Mouse (Mus musculus) midbrain, postnatal 0 days (tissue): ENCODE measurements around the gene Hist2h2ab. TPM values are rescaled to one million over a fixed set of nuclear protein-coding genes. Genes with fewer than 3 reads are reported as not detected.

Experiments used
- ATAC-seq: fragments of 200-750 bp; cut with Nextera tagmentation; 2 replicates; pipeline ENCODE4 v1.8.0; 2017; ENCODE audit warnings: moderate number of reproducible peaks, mild to moderate bottlenecking, moderate TSS enrichment, moderate library complexity; ENCODE audit not compliant: low FRiP score
- DNase-seq: peaks from one replicate; pipeline ENCODE4 v3.0.0-alpha.2; 2015; ENCODE audit warnings: low spot score
- H3K27ac ChIP-seq: fragments of 300-500 bp; sonication (generic); 2 replicates; pipeline ENCODE4 v1.5.1; 2014; ENCODE audit warnings: low read depth, mild to moderate bottlenecking, low read length, mixed read lengths
- H3K27me3 ChIP-seq: fragments of 300-500 bp; sonication (generic); 2 replicates; pipeline ENCODE4 v1.6.1; 2014; ENCODE audit warnings: low read length, control low read depth, mixed read lengths; ENCODE audit not compliant: insufficient read depth
- H3K36me3 ChIP-seq: fragments of 300-500 bp; sonication (generic); 2 replicates; pipeline ENCODE4 v1.6.1; 2014; ENCODE audit warnings: low read length, control low read depth, mixed read lengths; ENCODE audit not compliant: insufficient read depth
- H3K4me1 ChIP-seq: fragments of 300-500 bp; sonication (generic); 2 replicates; pipeline ENCODE4 v1.6.1; 2014; ENCODE audit warnings: mild to moderate bottlenecking, control low read depth, antibody characterized with exemption, low read length, mixed read lengths; ENCODE audit not compliant: insufficient read depth
- H3K4me2 ChIP-seq: fragments of 300-500 bp; sonication (generic); 2 replicates; pipeline ENCODE4 v1.6.1; 2014; ENCODE audit warnings: low read depth, mild to moderate bottlenecking, low read length, mixed read lengths; ENCODE audit not compliant: poor library complexity, severe bottlenecking
- H3K4me3 ChIP-seq: fragments of 300-500 bp; sonication (generic); 2 replicates; pipeline ENCODE4 v1.5.1; 2014; ENCODE audit warnings: low read depth, mild to moderate bottlenecking, low read length, moderate library complexity
- H3K9ac ChIP-seq: fragments of 300-500 bp; sonication (generic); replicated peaks from 2 replicates; pipeline ENCODE4 v1.6.1; 2014; ENCODE audit warnings: mild to moderate bottlenecking, low read length, moderate library complexity, mixed read lengths; ENCODE audit not compliant: poor library complexity, severe bottlenecking
- H3K9me3 ChIP-seq: fragments of 300-500 bp; sonication (generic); 2 replicates; pipeline ENCODE4 v1.6.1; 2016; ENCODE audit warnings: low read length, control low read depth
- CTCF ChIP-seq: IDR thresholded peaks from 2 replicates; pipeline ENCODE4 v1.5.1; 2016; ENCODE audit warnings: antibody characterized with exemption, mild to moderate bottlenecking
- WGBS: fragments of 180-500 bp; shearing (Covaris S2); extraction: QIAGEN DNeasy Blood & Tissue Kit; methylation state at CpG from one replicate; pipeline ENCODE4 v1.1.7; 2014; 5-methylcytosine and 5-hydroxymethylcytosine counted together
- polyA plus RNA-seq: library from polyadenylated mRNA; unstranded; fragments of >200 nt; fragmentation: Nextera tagmentation; extraction: Ambion mirVana; gene quantifications from 2 replicates; pipeline ENCODE4 v1.2.1, GENCODE M21; 2015
- total RNA-seq: library from RNA; depleted of rRNA; stranded (reverse); fragments of >200 nt; gene quantifications from 2 replicates; pipeline ENCODE4 v1.2.3, GENCODE M21; 2014

The Hist2h2ab gene
- total and polyA plus RNA-seq, 2 experiments from 2014 or later = 144 TPM; not detected in 1

DNA sequence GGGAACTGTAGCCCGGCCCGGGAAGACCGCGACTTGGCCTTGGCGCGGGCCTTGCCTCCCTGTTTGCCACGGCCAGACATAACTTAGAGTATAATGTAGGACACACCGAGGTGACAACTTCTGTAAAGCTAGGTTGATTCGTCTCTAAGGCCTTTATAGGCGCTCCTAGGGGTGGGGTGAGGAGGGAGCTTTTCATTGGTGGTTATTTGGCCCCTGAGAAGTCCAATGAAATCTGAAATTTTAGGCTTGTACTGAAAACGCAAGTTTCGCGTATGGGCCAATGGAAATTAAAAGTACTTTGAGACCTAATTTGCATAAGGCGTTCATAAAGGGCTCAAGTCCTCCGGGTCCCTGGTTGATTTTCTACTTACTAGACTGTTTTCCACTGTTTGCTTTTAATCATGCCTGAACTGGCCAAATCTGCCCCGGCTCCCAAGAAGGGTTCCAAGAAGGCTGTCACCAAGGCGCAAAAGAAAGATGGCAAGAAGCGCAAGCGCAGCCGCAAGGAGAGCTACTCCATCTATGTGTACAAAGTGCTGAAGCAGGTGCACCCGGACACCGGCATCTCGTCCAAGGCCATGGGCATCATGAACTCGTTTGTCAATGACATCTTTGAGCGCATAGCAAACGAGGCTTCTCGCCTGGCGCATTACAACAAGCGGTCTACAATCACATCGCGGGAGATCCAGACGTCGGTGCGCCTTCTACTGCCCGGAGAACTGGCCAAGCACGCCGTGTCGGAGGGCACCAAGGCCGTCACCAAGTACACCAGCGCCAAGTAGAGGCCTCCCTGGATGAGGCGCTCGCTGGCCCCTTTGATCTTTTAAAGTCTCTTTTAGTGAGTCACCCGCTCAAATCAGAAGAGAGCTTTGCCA, 1.3 kb downstream of the Hist2h2ab start, which contains the start of the genes Hist2h2ac and Hist2h2be:
TSS of gene Hist2h2ac (minus strand) at position 116 of the 875 bp plus-strand sequence.
TSS of gene Hist2h2be (plus strand) at position 355 of the 875 bp plus-strand sequence.
- H3K36me3 ChIP-seq = no peaks in the 10 kb centered on the region
- peak; percentile 1; the same call in 1 of the 2 replicates for TF ChIP-seq CTCF
- peak within 1 kb of the TSS; percentile 91 for H3K27ac ChIP-seq
- peak within 1 kb of the TSS; percentile 51 for H3K4me3 ChIP-seq
- H3K9ac ChIP-seq = peak within 1 kb of the TSS; percentile 61
- under 1% methylated on average over 43 of the region's 43 CpGs for WGBS
- peak within 1 kb of the TSS; percentile 64 for H3K4me2 ChIP-seq
- no peaks in the 10 kb centered on the region for H3K27me3 ChIP-seq
- DNase-seq = peak; percentile 94
- peaks cover 4% of the 10 kb centered on the region; the same call in 1 of the 2 replicates for H3K4me1 ChIP-seq
- H3K9me3 ChIP-seq = no peaks in the 10 kb centered on the region
- peak; percentile 86 for ATAC-seq

DNA sequence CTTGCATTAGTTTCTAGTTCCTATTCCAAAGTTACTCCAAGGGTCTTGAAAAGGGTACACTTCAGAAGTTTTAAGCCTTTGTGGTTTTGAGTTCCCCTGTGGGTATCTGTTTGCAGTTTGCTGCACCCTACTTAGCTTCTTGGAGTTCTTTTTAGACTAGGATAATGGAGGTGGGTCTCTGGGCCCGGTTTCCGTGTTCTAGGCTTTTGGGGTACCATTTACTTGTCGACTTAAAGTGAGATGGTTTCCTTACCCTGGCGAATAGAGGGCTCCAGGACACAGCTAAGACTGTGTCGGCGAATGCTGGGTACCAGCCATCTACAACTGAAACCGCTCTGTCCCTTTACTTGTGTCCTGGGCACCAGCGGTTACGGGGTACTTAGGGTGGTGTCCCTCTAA, 2.0 kb downstream of the Hist2h2ab start:
- Histone ChIP-seq H3K9ac (no peak overlapping the region; the same call in 1 of the 2 replicates), H3K27me3 (no peaks in the 10 kb centered on the region), H3K4me2 (peak overlapping the region; percentile 64), H3K36me3 (no peaks in the 10 kb centered on the region), H3K27ac (peak overlapping the region; percentile 91; the same call in 1 of the 2 replicates), H3K9me3 (no peaks in the 10 kb centered on the region), H3K4me1 (peaks cover 4% of the 10 kb centered on the region; the same call in 1 of the 2 replicates), H3K4me3 (peak overlapping the region; percentile 51)
- 5% methylated on average over 9 of the region's 9 CpGs for WGBS
- TF ChIP-seq CTCF = no peak
- ATAC-seq (no peak), DNase-seq (no peak)

DNA sequence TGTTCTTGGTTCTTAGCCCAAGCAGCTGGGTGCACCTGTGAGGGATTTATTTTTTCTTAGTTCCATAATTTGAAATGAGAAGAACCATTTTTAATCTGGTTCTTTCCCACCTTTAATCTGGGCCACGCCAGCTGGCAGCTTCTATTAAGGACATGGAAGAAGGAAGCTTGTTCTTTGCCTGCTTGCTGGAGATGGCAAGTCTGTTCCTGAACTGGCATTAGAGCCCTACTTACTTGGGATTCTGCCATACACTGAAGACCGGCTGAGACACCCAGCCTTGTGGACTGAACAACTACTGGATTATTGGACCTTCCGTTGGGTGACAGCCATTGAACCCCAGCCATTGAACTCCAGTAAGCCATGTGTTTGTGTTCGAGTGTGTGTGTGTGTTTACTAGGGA, 3.1 kb downstream of the Hist2h2ab start:
- H3K36me3 ChIP-seq = no peaks in the 10 kb centered on the region
- no peak overlapping the region for H3K9ac ChIP-seq
- no peak overlapping the region for H3K4me3 ChIP-seq
- H3K9me3 ChIP-seq = no peaks in the 10 kb centered on the region
- TF ChIP-seq CTCF = no peak
- ATAC-seq (no peak), DNase-seq (no peak)
- 84% methylated on average over 4 of the region's 4 CpGs for WGBS
- no peaks in the 10 kb centered on the region for H3K27me3 ChIP-seq
- peaks cover 4% of the 10 kb centered on the region; the same call in 1 of the 2 replicates for H3K4me1 ChIP-seq
- no peak overlapping the region for H3K27ac ChIP-seq
- H3K4me2 ChIP-seq = peak overlapping the region; percentile 18; the same call in 1 of the 2 replicates

DNA sequence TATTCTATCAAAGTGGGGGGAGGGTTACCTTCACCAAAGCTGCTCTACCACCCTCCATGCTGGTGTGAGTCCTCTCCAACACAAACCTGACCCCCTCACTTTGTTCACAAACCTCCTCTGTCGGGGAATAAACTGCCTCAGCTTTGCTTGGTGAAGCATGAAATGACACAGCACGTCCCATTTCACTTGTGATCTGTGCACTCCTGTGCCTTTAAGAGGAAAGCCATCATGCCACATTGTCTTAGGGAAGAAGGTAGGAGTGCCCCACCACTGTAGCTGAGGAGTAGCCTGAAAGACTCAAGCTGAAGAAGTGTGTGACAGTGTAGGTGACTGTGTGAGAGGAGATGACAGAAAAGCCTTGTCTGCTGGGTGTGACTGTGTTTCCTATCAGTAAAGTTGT, 5.8 kb downstream of the Hist2h2ab start:
- WGBS = 11% methylated on average over 2 of the region's 2 CpGs
- Histone ChIP-seq H3K9ac (no peak overlapping the region), H3K4me1 (peaks cover 4% of the 10 kb centered on the region; the same call in 1 of the 2 replicates), H3K36me3 (no peaks in the 10 kb centered on the region), H3K4me3 (no peak overlapping the region), H3K9me3 (no peaks in the 10 kb centered on the region), H3K27me3 (no peaks in the 10 kb centered on the region), H3K27ac (no peak overlapping the region), H3K4me2 (no peak overlapping the region)
- TF ChIP-seq CTCF = no peak
- DNase-seq = no peak
- no peak for ATAC-seq

DNA sequence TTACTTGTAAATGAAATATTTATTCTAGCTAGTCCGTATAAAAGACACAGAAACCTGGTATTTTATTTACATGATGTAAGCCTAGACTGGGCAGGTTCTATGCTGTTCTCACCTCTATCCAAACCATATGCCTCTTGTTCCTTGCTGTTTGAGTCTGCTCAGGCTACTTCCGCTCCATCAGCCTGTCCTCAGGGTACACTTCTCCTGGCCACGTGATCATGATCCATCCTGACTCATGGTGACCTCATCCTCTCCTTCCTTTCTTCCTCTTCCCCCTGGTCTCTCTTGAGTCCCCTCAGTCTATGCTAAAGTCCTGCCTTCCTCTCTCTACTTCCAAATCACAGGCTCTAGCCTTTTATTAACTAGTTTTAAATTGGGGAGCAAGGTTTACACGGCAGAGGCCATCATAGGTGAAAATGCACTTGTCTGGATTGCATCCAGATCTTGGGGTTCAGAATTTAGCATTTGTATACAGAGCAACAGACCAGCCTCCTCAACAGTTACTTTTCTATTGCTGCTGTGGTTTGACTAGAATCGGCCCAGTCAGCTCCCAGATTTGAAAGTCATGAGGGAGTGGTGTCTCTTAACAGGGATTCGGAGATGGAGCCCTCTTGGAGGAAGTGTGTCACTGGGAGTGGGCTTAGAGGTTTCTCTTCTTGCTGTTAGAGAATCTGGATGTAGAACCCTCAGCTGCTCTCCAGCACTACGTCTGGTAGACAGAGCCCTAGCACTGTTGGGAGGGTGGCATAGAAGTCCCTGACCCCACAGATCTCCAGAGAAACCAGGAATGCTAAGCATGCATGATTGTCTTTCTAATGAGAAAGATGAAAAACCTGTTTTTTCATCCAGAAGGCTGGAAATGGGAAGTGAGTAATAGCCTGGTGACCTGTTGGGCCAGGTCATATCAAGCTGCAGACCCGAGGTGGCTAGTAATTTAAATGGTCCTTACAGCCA, 7.3 kb downstream of the Hist2h2ab start:
- H3K4me3 ChIP-seq = no peak overlapping the region
- H3K27me3 ChIP-seq = no peaks in the 10 kb centered on the region
- no peak overlapping the region for H3K27ac ChIP-seq
- H3K36me3 ChIP-seq = no peaks in the 10 kb centered on the region
- 74% methylated on average over 8 of the region's 8 CpGs for WGBS
- no peak for TF ChIP-seq CTCF
- no peak overlapping the region for H3K4me2 ChIP-seq
- no peak for DNase-seq
- H3K9ac ChIP-seq = no peak overlapping the region
- no peak for ATAC-seq
- no peaks in the 10 kb centered on the region for H3K9me3 ChIP-seq
- peaks cover under 1% of the 10 kb centered on the region; the same call in 1 of the 2 replicates for H3K4me1 ChIP-seq
